Mouse (Mus musculus) ZHBTc4 (cell line): ENCODE measurements around the gene Rasal2.
"Not testable (repeated sequence)": the region's sequence is repeated elsewhere in the genome, so short reads cannot be mapped to it uniquely, and the experiment has no call there.

Experiments
- DNase-seq: peaks from one replicate; pipeline ENCODE4 v3.0.0-alpha.2; 2011; ENCODE audit warnings: low read depth, low spot score

The Rasal2 gene

GRCm38 (mm10) chr1:157244453-157244790, 168.0 kb downstream of the Rasal2 start:
- DNase-seq, result no peak

GRCm38 (mm10) chr1:157243576-157244452, 168.6 kb downstream of the Rasal2 start:
- no peak for DNase-seq

GRCm38 (mm10) chr1:157239687-157240086, 172.7 kb downstream of the Rasal2 start:
- DNase-seq, result no peak

DNA sequence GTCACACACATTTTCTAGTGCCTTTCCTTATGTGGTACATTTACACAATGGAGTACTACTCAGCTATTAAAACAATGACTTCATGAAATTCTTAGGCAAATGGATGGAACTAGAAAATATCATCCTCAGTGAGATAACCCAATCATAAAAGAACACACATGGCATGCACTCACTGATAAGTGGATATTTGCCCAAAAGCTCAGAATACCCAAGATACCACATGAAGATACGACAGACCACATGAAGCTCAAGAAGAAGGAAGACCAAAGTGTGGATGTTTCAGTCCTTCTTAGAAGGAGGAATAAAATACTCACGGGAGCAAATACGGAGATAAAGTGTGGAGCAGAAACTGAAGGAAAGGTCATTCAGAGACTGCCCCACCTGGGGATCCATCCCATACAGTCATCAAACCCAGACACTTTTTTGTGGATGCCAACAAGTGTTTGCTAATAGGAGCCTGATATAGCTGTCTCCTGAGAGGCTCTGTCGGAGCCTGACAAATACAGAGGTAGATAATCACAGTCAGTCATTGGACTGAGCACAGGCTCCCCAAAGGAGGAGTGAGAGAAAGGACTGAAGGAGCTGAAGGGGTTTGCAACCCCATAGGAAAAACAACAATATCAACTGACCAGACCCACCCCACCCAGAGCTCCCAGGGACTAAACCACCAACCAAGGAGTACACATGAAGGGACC, 175.6 kb downstream of the Rasal2 start:
- DNase-seq, result not testable (repeated sequence)

DNA sequence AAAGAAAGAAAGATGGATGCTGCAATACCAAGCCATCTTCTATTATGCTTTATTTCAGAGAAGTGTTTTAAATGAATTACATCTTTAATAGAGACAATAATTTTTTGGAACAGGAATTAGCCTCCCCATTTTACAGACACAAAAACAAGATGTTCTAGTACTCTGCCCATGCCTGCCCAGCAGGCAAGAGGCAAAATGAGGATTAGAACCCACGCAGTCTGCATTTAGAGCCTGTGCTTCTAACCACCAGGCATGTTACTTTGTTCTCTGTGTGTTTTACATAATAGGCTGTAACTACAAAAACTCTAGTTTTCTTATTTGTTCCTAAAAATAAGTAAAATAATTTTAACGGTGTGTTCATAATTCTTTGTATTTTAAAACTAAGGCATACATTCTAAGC, 178.9 kb downstream of the Rasal2 start:
- no peak for DNase-seq

GRCm38 (mm10) chr1:157232372-157232771, 180.0 kb downstream of the Rasal2 start:
- DNase-seq, result no peak

- no peak for DNase-seq
Observed at GRCm38 (mm10) chr1:157231016-157231415, 181.4 kb downstream of the Rasal2 start.

- no peak for DNase-seq
Observed at GRCm38 (mm10) chr1:157230386-157230785, 182.0 kb downstream of the Rasal2 start.

GRCm38 (mm10) chr1:157225013-157225412, 187.4 kb downstream of the Rasal2 start:
- DNase-seq, result no peak

DNA sequence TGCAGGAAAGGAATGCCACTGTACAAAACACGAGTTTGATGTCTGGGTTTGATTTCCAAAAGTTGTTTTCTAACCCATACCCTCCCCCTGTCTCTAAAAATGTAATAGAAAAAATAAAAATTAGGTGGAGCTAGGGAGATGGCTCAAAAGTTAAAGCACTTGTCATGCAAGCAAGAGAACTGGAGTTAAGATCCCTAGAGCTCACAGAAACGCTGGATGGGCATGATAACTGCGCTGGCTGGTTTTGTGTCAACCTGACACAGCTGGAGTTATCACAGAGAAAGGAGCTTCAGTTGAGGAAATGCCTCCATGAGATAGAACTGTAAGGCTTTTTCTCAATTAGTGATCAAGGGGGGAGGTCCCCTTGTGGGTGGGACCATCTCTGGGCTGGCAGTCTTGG, 191.5 kb downstream of the Rasal2 start:
- no peak for DNase-seq

DNA sequence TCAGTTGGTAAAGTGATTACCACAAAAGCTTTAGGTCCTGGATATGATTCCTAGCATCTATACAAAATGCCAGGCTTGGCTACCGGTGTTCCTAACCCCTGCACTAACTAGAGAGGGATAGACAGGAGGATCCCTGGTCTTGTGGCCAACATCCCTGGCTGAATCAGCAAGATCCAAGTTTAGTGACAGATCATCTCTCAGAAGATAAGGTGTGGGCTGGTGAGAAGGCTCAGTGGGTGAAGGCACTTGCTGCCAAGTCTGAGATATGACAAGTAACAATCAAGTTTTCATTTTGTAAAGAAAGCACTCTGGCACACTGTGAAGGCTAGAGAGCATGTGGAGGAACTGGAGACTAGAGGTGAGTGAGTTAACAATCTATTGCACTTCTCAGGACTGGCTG, 191.9 kb downstream of the Rasal2 start:
- DNase-seq, result no peak

GRCm38 (mm10) chr1:157208754-157209153, 203.6 kb downstream of the Rasal2 start:
- peak; percentile 4 for DNase-seq

GRCm38 (mm10) chr1:157205685-157206084, 206.7 kb downstream of the Rasal2 start:
- no peak for DNase-seq

GRCm38 (mm10) chr1:157183043-157183442, 229.4 kb downstream of the Rasal2 start:
- DNase-seq, result no peak

DNA sequence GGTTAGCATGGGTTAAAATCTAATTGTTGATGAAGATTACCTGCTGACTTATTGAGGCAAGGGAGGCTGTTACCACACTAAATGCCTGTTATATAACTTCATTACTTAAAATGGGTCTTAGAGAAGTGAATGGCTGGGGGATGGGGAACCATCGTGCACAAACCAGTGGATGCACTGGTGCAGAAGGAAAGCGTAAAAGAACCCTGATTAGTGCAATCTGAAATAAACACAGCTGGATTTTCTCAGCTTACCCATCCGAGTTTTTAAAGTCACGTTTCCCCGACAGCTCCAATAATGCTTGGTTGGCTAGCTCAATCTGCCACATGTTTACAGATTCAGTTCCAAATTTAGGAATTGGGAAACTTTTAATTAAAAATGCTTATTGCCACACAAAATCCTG, 230.0 kb downstream of the Rasal2 start:
- no peak for DNase-seq

- no peak for DNase-seq
Observed at GRCm38 (mm10) chr1:157181081-157181480, 231.3 kb downstream of the Rasal2 start.

DNA sequence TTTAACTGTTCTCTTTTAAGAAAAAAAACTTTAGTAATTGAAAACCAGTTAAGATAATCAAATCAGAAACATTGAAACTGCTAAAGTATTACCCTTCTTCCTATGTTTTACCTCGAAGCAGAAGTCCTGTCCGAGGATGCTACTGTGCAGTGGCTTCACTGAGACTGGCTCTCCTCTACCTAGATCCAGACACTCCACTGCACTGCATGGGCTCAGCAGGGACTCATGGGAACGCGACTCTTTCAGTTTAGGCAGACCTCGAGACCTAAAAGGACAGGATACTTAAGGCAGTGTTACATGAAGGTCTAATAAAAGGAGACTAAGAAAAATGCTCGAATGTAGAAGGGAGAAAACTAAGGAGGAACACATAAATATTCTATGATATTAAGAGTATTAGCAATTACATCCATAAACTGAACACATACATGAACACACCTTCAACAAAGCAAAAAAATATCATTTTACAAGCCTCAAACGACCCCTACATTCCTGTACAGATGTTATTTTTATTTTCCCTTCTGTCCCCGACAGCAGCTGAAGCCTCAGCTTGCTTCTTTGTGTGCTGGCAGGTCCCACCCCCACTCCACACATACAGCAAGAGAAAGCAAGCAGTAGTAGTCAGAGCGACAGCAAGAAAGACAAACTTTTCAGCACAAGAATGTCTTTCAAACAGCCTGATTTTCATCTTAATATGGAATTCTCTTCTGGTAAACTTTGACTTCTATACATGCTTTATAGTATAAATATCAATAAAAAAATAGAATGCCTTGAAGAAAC, 233.2 kb downstream of the Rasal2 start:
- DNase-seq, result no peak

DNA sequence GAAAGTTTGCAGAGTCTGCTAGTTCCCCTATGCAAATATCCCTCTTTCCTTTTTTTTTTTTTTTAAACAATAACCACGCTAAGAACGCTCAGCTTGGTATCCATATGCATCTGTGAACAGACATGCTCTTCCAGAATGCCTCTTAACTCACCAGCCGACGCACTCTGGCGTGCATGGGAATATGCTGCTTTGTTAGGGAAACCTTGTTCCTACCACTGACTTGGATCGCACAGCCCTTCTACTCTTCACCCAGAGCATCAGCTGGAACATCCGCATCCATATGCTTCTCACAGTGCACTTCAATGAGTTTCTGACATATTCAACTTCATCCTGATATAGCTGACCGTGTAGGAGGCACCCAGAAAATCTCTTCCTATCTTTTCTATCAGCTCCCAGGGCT, 243.1 kb downstream of the Rasal2 start:
- DNase-seq, result no peak

- no peak for DNase-seq
Observed at GRCm38 (mm10) chr1:157168891-157169290, 243.5 kb downstream of the Rasal2 start.

DNA sequence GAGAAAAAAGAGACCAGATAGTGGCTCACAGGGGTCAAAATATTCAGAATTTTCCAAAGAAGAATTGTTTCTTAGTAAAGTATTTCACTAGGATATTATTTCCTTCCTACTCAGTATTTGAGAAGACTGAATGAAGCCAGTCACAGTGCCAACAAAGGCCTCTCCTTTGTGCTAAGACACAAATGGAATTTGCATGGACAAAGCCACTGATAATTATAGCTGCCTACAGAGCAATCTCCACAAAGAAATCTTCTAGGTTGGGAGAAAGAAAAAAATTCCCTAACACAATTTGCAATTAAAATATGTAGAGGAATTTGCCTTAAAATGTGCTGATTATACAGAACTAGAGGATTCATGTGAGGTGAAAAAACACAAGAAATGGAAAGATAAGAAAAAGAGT, 258.6 kb downstream of the Rasal2 start:
- no peak for DNase-seq

- no peak for DNase-seq
Observed at GRCm38 (mm10) chr1:157150107-157150506, 262.3 kb downstream of the Rasal2 start.

DNA sequence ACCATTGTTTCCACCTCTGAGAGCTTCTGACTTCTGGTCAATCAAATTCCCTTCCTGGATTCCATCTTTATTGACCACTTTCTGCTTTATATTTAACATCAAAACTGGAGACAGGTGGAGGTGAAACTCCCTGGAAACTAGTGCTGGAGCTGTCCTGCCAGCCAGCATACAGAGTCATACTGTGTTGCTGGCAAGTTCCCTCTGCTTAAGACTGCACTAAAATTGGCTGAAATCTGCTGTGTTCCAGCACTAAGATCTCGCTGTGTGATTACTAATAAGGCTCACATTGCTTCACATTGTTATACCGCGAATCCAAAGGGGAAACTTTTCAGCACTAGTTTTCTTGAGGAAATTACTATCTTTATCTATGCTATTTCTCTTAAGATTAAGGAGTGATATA, 267.8 kb downstream of the Rasal2 start:
- DNase-seq, result no peak
